Mouse (Mus musculus) spleen, postnatal 4 days (tissue): ENCODE data around the gene Pdia4.
"Not testable (repeated sequence)": the region's sequence is repeated elsewhere in the genome, so short reads cannot be mapped to it uniquely, and the experiment has no call there.

Experiments used
- DNase-seq, 2 experiments: peaks; one replicate each; pipeline ENCODE4 v3.0.0; 2022; ENCODE audit warnings: low spot score in 2 of 2

Gene Pdia4

DNA sequence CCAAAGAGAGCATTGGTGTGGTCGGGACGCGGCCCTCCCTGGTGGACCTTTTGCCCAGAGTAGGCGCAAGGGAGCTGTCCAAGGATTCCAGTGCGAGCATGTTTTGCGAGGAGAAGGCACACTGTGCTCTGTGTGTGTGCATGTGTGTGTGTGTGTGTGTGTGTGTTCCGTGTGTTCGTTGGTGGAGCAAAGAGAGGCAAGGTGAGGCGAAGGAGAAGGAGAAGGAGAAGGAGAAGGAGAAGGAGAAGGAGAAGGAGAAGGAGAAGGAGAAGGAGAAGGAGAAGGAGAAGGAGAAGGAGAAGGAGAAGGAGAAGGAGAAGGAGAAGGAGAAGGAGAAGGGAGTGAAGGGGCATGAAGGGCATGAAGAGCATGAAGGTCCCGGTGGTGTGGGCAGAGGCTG lies 50.5 kb downstream of the Pdia4 start:
- DNase-seq: peak in 1 of 2 experiments; percentile 64

DNA sequence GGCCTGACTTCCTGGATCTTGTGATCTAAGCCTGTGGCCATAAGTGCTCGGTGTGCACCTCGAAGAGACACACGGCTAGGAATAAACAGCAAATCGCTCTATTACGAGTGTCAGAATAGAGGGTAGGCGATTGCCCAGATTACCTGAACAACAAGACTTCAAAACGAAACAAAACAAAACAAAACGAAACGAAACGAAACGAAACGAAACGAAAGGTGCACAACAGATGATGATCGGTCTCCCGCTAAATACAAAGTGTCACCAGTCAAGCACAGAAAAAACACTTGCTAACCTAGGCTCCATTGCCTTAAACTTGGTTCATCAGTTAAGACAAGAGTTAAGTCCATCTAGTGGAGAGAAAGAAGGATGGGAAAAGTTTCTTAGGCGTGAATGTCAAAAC lies 53.8 kb downstream of the Pdia4 start:
- peak in 1 of 2 experiments; percentile 59 for DNase-seq

DNA sequence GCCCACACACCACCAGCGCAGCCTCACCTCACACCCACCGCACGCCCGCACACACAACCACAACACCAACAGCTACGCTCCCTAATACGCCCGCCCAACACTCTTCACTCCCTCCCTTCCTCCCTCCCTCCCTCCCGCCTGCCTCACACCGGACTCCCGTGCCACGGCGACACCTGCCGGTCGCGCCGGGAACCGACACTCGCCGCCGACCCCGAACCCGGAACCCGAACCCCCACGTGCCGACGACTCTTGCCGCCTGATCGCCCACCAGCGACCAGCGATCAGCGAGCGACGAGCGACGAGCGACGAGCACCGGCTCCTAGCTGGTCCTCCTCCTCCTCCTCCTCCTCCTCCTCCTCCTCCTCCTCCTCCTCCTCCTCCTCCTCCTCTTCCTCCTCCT lies 55.4 kb downstream of the Pdia4 start:
- peak; percentile 75 to 82 for DNase-seq

- peak in 1 of 2 experiments; percentile 10 for DNase-seq
Measured at GRCm38 (mm10) chr6:47757429-47757828, 55.8 kb downstream of the Pdia4 start.

- DNase-seq: not testable (repeated sequence)
Measured at GRCm38 (mm10) chr6:47753144-47753543, 60.1 kb downstream of the Pdia4 start.

GRCm38 (mm10) chr6:47748306-47748705 lies 64.9 kb downstream of the Pdia4 start:
- DNase-seq: peak; percentile 85 to 95

GRCm38 (mm10) chr6:47747886-47748285 lies 65.3 kb downstream of the Pdia4 start:
- DNase-seq: not testable (repeated sequence)
